Mouse (Mus musculus) megakaryocyte, embryonic 14.5 days (primary cell): ENCODE data around the gene Hhipl1.

Experiments used
- FLI1 ChIP-seq: IDR thresholded peaks from 2 replicates; pipeline ENCODE4 v1.6.1; 2012; ENCODE audit warnings: low read length, inconsistent platforms, mixed read lengths
- GATA1 ChIP-seq: IDR thresholded peaks from 3 replicates; pipeline ENCODE4 v1.6.1; 2012; ENCODE audit warnings: mixed read lengths, low read length, inconsistent platforms, borderline replicate concordance

DNA sequence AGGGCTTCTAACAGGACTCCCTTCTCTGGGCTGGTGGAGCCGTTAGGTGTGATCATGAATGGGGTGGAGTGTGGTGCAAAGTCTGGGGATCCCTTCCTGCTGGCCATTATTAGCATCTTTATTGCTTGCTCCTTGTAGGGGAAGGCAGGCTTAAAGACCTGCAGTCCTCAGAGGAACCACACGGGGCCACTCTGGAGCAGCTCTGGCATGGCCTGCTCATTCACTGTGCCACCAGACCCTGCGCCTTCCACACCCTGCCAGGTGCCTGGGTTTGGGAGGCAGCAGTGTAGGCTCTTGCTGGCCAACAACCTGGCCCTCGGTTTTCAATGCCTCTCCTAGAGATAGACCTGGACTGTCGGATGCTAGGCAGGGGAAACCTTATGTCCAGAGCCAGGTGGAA lies 57.7 kb downstream of the Hhipl1 start:
- TF ChIP-seq FLI1 (no peak), GATA1 (no peak)
